Mouse (Mus musculus): ENCODE data around the gene Foxq1. TPM values are rescaled to one million over a fixed set of nuclear protein-coding genes. Genes with fewer than 3 reads are reported as not detected.
A peak's percentile ranks its signal among the peaks of the same experiment; 100 is the strongest.

Foxq1 gene
- polyA plus RNA-seq, 1 experiment from 2014 or later: 0.71 TPM

- Histone ChIP-seq H3K36me3 (replicated peaks) (no peaks in the 10 kb centered on the region), H3K4me3 (no peak overlapping the region), H3K27me3 (ENCODE audit: poor library complexity, severe bottlenecking) (peaks cover 3% of the 10 kb centered on the region; the same call in 1 of the 2 replicates), H3K4me1 (peaks cover 24% of the 10 kb centered on the region), H3K27ac (no peak overlapping the region), H3K9me3 (no peaks in the 10 kb centered on the region)
- 43% methylated on average over 10 of the region's 10 CpGs for WGBS
- DNase-seq (ENCODE audit: extremely low spot score, low spot score): peak; percentile 18
Measured at GRCm38 (mm10) chr13:31578389-31578788, 22.5 kb downstream of the Foxq1 start.

DNA sequence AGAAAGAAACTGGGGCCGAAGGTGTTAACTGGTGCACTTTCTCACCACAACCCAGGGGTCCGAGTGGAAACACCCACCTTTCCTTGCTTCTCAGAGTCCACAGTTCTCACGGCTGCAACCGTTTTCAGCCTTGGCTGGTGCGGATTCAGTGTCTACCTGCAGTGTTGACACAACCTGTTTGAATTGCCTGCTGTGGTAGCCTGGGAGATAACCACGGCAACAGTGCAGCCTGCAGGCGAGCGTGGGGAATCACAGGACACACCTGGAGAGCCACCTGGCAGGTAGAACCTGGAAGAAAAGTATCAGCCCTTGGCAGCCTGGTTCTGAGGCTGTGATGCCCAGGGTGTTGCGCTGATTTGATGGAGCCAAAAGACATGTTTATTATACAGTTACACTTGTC is 23.9 kb downstream of the Foxq1 start:
- H3K9me3 ChIP-seq: no peaks in the 10 kb centered on the region
- H3K4me1 ChIP-seq: peaks cover 24% of the 10 kb centered on the region
- H3K27ac ChIP-seq: no peak overlapping the region
- 67% methylated on average over 9 of the region's 9 CpGs for WGBS
- DNase-seq (ENCODE audit: extremely low spot score, low spot score): no peak
- no peak overlapping the region for H3K4me3 ChIP-seq
- peaks cover 3% of the 10 kb centered on the region; the same call in 1 of the 2 replicates for H3K27me3 ChIP-seq (ENCODE audit: poor library complexity, severe bottlenecking)
- no peaks in the 10 kb centered on the region for H3K36me3 ChIP-seq (replicated peaks)

DNA sequence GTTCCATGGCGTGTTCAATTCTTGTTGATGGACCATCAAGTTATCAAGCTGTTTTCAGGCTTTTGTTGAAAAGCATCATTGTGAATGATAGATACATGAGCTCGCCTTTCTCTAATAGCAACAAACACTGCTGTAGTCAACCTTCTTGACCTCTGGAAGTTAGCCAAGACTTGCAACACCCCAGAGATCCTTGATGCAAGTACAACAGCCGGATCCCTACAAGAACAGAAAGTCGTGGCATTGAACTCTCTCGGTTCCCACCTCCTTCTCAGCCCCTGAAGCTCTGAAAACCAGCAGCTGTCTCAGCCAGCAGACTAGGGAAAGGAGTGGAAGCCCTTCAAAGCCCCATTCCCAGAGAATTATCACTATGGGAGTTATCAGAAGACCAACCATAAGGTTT is 31.4 kb downstream of the Foxq1 start:
- Histone ChIP-seq H3K4me3 (no peak overlapping the region), H3K36me3 (replicated peaks) (no peaks in the 10 kb centered on the region), H3K9me3 (no peaks in the 10 kb centered on the region), H3K27me3 (ENCODE audit: poor library complexity, severe bottlenecking) (no peaks in the 10 kb centered on the region), H3K4me1 (no peaks in the 10 kb centered on the region), H3K27ac (no peak overlapping the region)
- no peak for DNase-seq (ENCODE audit: extremely low spot score, low spot score)
- WGBS: 82% methylated on average over 5 of the region's 5 CpGs

- Histone ChIP-seq H3K27ac (no peak overlapping the region), H3K4me3 (no peak overlapping the region), H3K4me1 (no peaks in the 10 kb centered on the region), H3K9me3 (no peaks in the 10 kb centered on the region), H3K27me3 (ENCODE audit: poor library complexity, severe bottlenecking) (no peaks in the 10 kb centered on the region), H3K36me3 (replicated peaks) (no peaks in the 10 kb centered on the region)
- WGBS: 86% methylated on average over 5 of the region's 5 CpGs
- no peak for DNase-seq (ENCODE audit: extremely low spot score, low spot score)
Measured at GRCm38 (mm10) chr13:31599576-31599975, 43.6 kb downstream of the Foxq1 start.

DNA sequence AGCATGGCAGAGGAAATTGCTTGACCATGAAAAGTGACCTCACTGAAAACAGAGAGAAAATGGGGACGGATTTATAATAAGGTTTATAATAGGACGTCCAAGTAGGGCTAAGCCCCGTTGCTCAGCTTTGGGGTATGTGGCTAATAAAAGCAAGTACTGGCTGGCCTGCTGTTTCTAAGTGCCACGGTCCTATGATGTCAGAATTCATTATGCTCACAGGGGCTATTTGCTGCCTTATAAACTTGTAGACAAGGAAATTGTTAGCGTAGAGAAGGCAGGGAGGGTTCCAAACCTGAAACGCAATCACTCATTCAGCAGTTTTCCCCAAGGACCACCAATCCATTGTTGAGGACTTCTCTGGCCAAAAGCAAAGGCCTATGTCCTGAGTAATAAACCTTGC is 48.0 kb downstream of the Foxq1 start:
- H3K4me1 ChIP-seq: no peaks in the 10 kb centered on the region
- 83% methylated on average over 6 of the region's 6 CpGs for WGBS
- no peak for DNase-seq (ENCODE audit: extremely low spot score, low spot score)

More for the DNA sequence above, 48.0 kb downstream of the Foxq1 start:
- Histone ChIP-seq H3K4me3 (no peak overlapping the region), H3K27me3 (ENCODE audit: poor library complexity, severe bottlenecking) (0 out of 2 replicates have a peak, but pooled peaks cover 3% of the 10 kb centered on the region), H3K9me3 (no peaks in the 10 kb centered on the region), H3K27ac (no peak overlapping the region), H3K36me3 (replicated peaks) (no peaks in the 10 kb centered on the region)

Other genes starting within 250 kb of the Foxq1 start
- not detected in 2 replicates for gene A530084C06Rik, start 3.2 kb downstream of the Foxq1 start, polyA plus RNA-seq (2016; fragmentation: Nextera tagmentation; extraction: Ambion mirVana)
- gene Foxf2, start 69.7 kb downstream of the Foxq1 start, polyA plus RNA-seq (2016; fragmentation: Nextera tagmentation; extraction: Ambion mirVana): 3.5 and 3.9 TPM in 2 replicates

Data from forebrain, embryonic 10.5 days (tissue).